Mouse (Mus musculus) c-Kit-positive CD71-negative TER-119-negative erythroid progenitor cells, embryonic 14.5 days (primary cell): ENCODE results near the gene Nlrc5.

Experiments
- DNase-seq: peaks from one replicate; pipeline ENCODE4 v3.0.0-alpha.2; 2013; ENCODE audit warnings: low read depth

Gene Nlrc5

GRCm38 (mm10) chr8:94530643-94531042 is 96.5 kb downstream of the Nlrc5 start:
- DNase-seq, result no peak

DNA sequence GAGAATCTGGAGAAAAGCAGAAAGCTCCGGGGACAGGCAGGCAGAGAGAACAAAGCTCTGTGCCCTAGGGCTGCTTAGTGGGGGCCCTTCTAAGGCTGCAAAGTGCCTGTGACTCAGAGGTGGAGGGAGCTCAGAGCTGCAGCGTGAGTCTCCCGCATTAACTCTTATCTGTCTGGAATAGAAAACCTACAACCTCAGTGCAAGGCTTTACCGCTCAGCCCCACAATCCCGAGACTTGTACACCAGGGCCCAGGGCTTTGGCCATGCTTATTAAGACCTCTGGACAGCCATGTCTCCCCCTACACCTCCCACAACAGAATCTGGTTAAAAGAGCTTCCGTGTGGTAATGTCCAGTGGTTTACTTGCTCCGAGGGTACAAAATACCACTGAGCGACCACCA is 97.8 kb downstream of the Nlrc5 start:
- no peak for DNase-seq

GRCm38 (mm10) chr8:94532525-94532872 is 98.3 kb downstream of the Nlrc5 start:
- no peak for DNase-seq

GRCm38 (mm10) chr8:94532873-94533671 is 98.9 kb downstream of the Nlrc5 start, which contains the start of gene Cpne2:
TSS of gene Cpne2 (plus strand) at chr8:94532990.
- DNase-seq, result no peak

GRCm38 (mm10) chr8:94534612-94535011 is 100.5 kb downstream of the Nlrc5 start:
- DNase-seq, result no peak

GRCm38 (mm10) chr8:94535631-94536030 is 101.5 kb downstream of the Nlrc5 start:
- DNase-seq, result no peak

GRCm38 (mm10) chr8:94537456-94537855 is 103.3 kb downstream of the Nlrc5 start:
- DNase-seq, result no peak

- no peak for DNase-seq
Measured at GRCm38 (mm10) chr8:94540025-94540424, 105.9 kb downstream of the Nlrc5 start.

DNA sequence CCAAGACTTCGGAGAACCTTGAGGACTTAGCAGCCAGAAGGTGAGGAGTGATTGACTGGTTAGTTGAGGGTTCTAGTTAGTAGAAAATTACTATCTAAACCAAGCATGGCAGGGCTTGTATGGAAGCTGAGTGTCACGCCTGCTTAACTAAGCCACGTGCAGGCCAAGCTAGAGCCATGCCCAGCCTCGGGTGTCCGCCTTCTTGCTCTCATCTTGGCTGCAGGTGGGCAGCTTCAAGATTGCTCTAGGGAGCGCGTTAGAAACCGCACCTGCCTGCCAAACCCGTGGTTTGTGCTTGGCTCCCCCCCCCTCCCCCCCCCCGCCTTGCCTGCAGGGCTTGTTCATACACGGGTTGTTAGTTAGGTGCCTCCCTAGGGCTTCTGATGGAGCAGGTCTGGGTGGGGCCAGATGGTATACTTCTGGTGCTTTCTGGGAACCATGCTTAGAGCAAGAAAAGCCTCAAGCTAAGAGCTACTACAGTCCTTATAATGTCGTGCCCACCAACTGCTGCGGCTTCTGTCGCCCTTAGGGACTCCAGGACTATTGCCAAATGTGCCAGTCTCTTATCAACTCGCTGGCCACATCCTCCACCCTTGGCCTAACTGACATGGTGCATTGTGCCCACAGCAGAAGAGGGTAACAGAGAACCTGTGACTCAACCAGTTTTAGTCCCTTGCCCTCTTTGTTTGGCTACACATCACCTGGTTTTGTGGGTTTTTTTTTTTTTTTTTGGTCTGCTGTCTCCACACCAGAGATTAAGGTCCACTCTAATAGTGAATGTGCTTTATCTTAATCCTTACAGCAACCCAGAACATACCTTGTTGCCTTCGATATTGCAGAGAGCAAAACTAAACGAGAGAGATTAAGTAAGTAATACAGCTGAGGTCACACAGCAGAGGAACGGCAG is 107.0 kb downstream of the Nlrc5 start:
- no peak for DNase-seq

DNA sequence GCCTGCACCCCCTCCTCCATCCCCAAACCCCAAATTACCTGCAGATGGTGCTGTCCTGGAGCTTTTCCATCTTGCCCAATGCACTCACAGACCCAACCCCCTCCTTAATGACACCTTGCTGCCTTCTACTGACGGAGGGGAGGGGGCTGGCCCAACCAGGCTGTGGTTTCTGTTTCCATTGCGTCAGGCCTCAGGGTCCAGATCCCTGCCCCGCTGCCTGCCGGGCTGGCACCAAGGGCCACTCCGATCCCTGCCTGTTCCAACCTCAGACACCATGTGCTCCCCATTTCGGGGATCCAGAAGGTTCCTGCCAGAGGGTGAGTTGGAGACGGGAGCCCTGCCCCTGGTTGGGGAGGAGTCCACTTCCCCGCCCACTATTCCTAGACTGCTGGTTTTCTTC is 109.8 kb downstream of the Nlrc5 start:
- no peak for DNase-seq

- DNase-seq, result no peak
Measured at GRCm38 (mm10) chr8:94549041-94549440, 114.9 kb downstream of the Nlrc5 start.

- no peak for DNase-seq
Measured at GRCm38 (mm10) chr8:94549482-94549881, 115.3 kb downstream of the Nlrc5 start.

- DNase-seq, result no peak
Measured at GRCm38 (mm10) chr8:94549998-94550397, 115.8 kb downstream of the Nlrc5 start.

DNA sequence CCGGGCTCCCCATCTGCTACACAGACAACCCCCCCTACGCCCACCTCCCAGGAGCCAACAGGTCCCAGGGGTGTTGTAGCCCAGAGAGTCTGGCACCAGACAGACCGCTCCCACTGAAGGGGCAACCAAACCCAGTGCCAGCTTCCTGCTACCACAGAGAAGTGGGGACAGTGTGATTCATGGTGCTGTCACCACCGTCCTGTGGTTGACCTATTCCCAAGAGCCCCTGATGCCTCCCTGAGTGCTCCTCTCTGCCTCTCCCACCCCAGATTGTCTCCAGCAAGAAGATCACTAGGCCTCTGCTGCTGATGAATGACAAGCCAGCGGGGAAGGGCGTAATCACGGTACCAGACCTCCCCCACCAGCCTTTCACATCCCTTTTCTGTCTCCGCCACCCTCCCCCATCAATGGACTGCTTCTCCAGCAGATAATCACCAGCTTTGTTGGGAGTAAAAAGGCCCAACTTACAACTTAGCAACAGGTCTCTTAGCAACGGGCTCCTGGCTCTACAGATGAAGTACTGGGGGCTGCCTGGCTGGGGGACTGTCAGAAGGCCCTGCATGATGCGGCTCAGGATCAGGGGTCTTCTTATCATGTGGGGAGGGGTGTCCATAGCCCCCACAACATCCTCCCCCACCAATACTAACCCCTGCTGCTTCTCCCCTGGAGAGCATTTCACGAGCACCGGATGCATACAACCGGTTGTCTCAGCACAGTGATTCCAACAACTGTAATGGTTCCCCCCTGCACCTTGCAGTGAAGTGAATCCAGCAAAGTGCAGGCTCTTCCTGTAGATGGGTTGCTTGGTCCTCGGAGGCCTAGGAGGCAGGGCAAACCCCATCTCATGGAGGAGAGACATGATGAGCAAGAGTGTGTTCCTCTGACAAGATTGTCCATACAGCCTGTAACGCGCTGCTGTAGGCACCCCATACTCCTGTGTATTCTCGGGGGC is 117.6 kb downstream of the Nlrc5 start:
- no peak for DNase-seq

DNA sequence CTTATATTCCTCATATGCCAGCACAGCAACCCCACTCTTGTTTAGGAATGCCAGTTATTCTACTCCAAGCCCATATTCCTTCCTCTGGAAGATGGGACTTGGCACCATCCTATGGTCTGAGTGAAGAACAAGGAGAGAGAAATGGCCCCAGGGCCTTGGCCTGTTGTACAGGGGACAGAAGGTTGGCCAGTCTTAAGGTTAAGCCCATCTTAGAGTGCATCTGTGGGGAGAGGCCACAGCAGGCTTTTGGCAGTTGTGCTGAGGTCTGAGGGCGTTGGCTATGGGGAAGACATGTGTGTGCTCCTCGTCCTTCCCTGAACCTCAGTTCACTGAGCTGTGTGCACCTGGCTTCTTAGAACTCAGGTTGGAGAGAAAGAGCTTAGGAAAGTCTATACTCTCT is 118.5 kb downstream of the Nlrc5 start:
- no peak for DNase-seq

GRCm38 (mm10) chr8:94557281-94557680 is 123.1 kb downstream of the Nlrc5 start:
- DNase-seq, result no peak

DNA sequence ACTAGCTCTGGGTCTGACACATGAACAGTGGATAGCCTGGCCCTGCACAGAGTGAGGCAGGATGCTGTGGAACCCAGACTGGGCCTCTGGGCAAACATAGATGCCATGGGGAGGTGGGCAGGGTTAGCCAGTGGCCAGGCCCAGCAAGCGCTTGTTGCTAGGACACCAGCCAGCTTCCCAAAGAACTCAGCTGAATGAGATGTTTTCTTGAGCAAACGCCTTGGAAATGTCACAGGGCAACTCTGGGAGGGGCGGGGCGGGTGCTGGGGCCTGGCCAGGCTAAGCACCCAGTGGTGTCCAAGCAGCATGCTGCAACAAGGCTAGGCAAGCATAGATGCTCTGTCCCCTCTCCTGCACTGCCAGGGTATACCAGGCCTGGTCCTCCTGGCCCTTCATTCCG is 127.1 kb downstream of the Nlrc5 start:
- no peak for DNase-seq

- no peak for DNase-seq
Measured at GRCm38 (mm10) chr8:94564421-94564820, 130.3 kb downstream of the Nlrc5 start.

- no peak for DNase-seq
Measured at GRCm38 (mm10) chr8:94566033-94566432, 131.9 kb downstream of the Nlrc5 start.

DNA sequence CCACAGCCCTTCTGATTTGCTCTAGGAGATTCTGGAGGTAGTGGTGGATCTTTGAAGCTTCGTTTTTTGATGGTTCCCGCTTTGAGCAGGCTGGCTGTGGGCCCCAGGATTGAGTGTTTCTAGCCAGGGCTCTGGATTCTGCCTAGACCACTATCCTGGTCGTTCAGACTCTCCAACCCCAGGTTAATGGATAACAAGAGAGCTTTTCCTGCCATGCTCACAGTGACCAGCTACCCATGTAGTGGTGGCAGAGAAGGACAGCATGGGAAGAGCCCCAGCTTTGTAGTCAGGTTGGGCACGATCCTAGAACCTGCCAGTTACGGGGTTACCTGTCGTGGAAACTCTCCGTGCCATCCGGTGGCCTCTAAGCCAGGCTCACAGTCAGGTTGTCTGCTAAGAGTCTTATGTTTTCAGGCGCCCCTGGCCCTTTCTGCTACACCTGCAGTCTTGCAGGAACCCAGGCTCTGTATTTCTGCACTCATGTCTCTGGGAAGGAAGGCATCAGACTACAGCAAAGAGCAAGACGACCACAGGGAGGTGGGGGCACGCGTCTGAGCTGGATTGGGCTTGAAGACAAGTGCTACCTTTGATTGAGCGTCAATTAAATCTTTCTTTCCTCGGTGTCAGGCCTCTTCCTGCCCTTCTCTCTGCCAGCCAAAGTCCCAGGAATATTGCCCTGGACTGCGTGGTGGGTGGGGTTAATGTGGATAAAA is 132.4 kb downstream of the Nlrc5 start:
- no peak for DNase-seq

DNA sequence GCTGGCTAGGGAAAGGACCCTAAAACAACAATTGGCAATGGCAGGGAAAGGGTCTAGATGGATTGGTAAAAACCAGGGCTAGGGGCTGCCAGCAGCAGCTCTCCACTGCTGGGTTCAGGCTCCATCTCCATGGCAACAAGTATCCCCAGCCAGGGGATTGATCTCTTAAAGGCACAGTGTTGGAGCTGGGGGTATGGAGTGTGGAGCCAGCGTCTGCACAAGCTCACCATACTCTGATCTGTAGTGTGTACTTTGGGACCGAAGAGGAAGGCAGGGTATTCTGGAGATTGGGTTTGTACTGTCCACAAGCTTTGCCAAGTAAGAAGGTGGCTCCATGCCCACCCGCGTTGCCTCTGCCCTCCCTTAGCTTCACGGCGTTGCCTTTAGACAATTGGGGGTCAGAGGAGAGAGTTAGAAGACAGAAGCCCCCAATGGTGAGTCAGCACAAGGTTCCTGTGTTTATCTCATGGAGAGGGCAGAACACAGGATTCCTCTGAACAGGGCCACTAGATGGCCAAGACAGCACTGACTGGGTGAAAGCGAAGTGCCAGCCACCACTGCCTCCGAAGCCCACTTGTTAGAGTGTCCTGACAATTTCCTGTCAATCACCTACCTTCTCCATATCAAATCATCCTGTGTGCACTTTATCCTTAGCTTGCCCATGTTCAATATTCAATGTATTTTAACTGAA is 133.1 kb downstream of the Nlrc5 start:
- no peak for DNase-seq
